Mouse (Mus musculus) heart, embryonic 11.5 days (tissue): ENCODE results near the gene Zranb3. TPM values are rescaled to one million over a fixed set of nuclear protein-coding genes. Genes with fewer than 3 reads are reported as not detected.

Source experiments
- ATAC-seq: fragments of 200-750 bp; cut with Nextera tagmentation; replicated peaks from 2 replicates; pipeline ENCODE4 v1.8.0; 2017; ENCODE audit warnings: moderate library complexity; ENCODE audit not compliant: insufficient number of reproducible peaks, low FRiP score, low TSS enrichment
- H3K27ac ChIP-seq: fragments of 300-500 bp; sonication (generic); 2 replicates; pipeline ENCODE4 v1.5.1; 2014; ENCODE audit warnings: mild to moderate bottlenecking, low read depth, low read length
- H3K27me3 ChIP-seq: fragments of 300-500 bp; sonication (generic); 2 replicates; pipeline ENCODE4 v1.6.1; 2014; ENCODE audit warnings: mild to moderate bottlenecking, low read length, mixed read lengths; ENCODE audit not compliant: control insufficient read depth, insufficient read depth
- H3K36me3 ChIP-seq: fragments of 300-500 bp; sonication (generic); 2 replicates; pipeline ENCODE4 v1.6.1; 2014; ENCODE audit warnings: mild to moderate bottlenecking, low read length, moderate library complexity, mixed read lengths; ENCODE audit not compliant: control insufficient read depth, insufficient read depth
- H3K4me1 ChIP-seq: fragments of 300-500 bp; sonication (generic); 2 replicates; pipeline ENCODE4 v1.6.1; 2014; ENCODE audit warnings: low read length; ENCODE audit not compliant: control insufficient read depth, insufficient read depth
- H3K4me2 ChIP-seq: fragments of 300-500 bp; sonication (generic); 2 replicates; pipeline ENCODE4 v1.6.1; 2014; ENCODE audit warnings: mild to moderate bottlenecking, moderate library complexity
- H3K4me3 ChIP-seq: fragments of 300-500 bp; sonication (generic); 2 replicates; pipeline ENCODE4 v1.5.1; 2014; ENCODE audit warnings: low read depth, low read length
- H3K9ac ChIP-seq: fragments of 300-500 bp; sonication (generic); 2 replicates; pipeline ENCODE4 v1.6.1; 2014; ENCODE audit warnings: mild to moderate bottlenecking, low read depth, low read length, moderate library complexity
- H3K9me3 ChIP-seq: fragments of 300-500 bp; sonication (generic); replicated peaks from 2 replicates; pipeline ENCODE4 v1.6.1; 2016; ENCODE audit warnings: low read length; ENCODE audit not compliant: control insufficient read depth
- WGBS: fragments of 180-500 bp; shearing (Covaris S2); extraction: QIAGEN DNeasy Blood & Tissue Kit; methylation state at CpG from one replicate; pipeline ENCODE4 v1.1.7; 2014; ENCODE audit not compliant: insufficient replicate concordance; 5-methylcytosine and 5-hydroxymethylcytosine counted together
- polyA plus RNA-seq: library from polyadenylated mRNA; unstranded; fragments of >200 nt; fragmentation: Nextera tagmentation; extraction: Ambion mirVana; gene quantifications from 2 replicates; pipeline ENCODE4 v1.2.1, GENCODE M21; 2014

Zranb3 gene
- polyA plus RNA-seq, 1 experiment from 2014 or later, result 8.2 TPM

DNA sequence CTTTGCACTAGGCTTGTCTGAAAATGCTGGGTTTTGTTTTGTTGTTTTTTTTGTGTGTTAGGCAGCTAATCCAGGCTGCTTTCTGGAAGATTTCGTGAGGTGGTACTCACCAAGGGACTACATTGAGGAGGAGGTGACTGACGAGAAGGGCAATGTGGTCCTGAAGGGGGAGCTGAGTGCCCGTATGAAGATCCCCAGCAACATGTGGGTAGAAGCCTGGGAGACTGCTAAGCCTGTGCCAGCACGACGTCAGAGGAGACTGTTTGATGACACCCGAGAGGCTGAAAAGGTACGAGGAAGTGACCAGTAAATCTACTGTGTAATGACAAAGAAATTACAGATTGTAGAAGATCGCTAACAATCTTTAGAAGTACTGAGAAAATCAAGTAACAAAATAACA is 165.6 kb downstream of the Zranb3 start:
- Histone ChIP-seq H3K4me2 (no peak overlapping the region), H3K27me3 (no peaks in the 10 kb centered on the region), H3K36me3 (peaks cover 35% of the 10 kb centered on the region), H3K4me3 (no peak overlapping the region), H3K4me1 (no peaks in the 10 kb centered on the region), H3K27ac (no peak overlapping the region), H3K9me3 (peaks cover 3% of the 10 kb centered on the region), H3K9ac (no peak overlapping the region)
- WGBS, result 80% methylated on average over 8 of the region's 8 CpGs
- no peak for ATAC-seq

DNA sequence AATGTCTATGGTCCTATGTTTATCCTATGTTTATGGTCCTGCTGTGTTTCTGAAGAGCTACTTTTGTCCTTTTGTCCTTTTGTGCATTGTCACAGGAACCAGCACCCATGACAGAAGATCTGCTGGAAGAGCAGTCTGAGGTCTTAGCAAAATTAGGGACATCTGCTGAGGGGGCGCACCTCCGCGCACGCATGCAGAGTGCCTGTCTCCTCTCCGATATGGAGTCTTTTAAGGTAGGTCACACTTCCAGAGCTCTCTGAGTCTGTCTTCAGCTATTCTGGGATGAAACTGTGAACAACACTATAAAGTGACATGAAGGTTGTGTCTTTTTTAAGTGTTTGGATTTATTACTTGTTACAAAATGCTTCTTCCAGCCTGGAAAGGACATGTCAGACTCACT is 168.5 kb downstream of the Zranb3 start:
- no peak for ATAC-seq
- Histone ChIP-seq H3K4me2 (no peak overlapping the region), H3K4me3 (no peak overlapping the region), H3K9ac (no peak overlapping the region), H3K9me3 (no peaks in the 10 kb centered on the region), H3K27ac (no peak overlapping the region), H3K27me3 (no peaks in the 10 kb centered on the region), H3K36me3 (peaks cover 25% of the 10 kb centered on the region), H3K4me1 (no peaks in the 10 kb centered on the region)
- WGBS, result 93% methylated on average over 5 of the region's 5 CpGs

DNA sequence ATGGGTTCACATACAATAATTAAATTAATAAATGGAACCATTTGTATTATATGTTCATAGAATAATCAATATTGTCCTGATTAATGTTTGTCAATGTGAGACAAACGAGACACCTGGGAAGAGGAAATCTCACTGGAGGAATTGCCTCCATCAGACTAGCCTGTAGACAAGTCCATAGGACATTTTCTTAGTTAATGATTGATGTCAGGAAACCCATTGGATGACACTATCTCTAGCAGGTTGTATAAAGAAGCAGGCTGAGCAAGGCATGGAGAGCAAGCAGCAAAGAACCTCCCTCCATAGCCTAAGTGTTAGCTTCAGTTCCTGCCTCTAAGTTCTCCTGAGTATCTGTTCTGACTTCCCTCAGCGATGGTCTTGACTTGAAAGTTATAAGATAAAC is 169.4 kb downstream of the Zranb3 start:
- 85% methylated on average over 2 of the region's 2 CpGs for WGBS
- Histone ChIP-seq H3K9me3 (no peaks in the 10 kb centered on the region), H3K4me3 (no peak overlapping the region), H3K27ac (no peak overlapping the region), H3K4me1 (no peaks in the 10 kb centered on the region), H3K27me3 (no peaks in the 10 kb centered on the region), H3K36me3 (peaks cover 16% of the 10 kb centered on the region), H3K9ac (no peak overlapping the region), H3K4me2 (no peak overlapping the region)
- ATAC-seq, result no peak

DNA sequence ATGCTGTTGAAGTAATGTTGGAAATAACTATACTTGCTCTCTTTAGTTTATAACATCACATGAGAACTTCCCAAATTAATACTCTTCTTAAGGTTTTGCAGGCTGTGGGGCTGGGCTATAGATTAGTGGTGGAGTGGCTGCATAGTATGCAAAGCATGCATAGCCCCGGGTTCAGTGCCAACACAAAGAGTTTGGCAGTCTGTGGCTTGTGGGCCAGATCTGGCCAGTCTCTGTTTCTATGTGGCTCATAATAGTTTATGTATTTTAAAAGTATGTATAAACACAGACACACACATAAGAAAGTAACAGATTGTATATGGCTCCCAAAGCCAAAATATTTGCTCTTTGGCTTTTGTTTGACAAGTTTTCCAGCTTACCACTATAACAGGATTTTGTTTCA is 187.0 kb downstream of the Zranb3 start:
- Histone ChIP-seq H3K9ac (no peak overlapping the region), H3K9me3 (no peaks in the 10 kb centered on the region), H3K4me3 (no peak overlapping the region), H3K27me3 (no peaks in the 10 kb centered on the region), H3K27ac (no peak overlapping the region), H3K4me2 (no peak overlapping the region), H3K4me1 (no peaks in the 10 kb centered on the region), H3K36me3 (peaks cover 12% of the 10 kb centered on the region)
- ATAC-seq, result no peak
- WGBS, result 38% methylated on average over 1 of the region's 1 CpGs

DNA sequence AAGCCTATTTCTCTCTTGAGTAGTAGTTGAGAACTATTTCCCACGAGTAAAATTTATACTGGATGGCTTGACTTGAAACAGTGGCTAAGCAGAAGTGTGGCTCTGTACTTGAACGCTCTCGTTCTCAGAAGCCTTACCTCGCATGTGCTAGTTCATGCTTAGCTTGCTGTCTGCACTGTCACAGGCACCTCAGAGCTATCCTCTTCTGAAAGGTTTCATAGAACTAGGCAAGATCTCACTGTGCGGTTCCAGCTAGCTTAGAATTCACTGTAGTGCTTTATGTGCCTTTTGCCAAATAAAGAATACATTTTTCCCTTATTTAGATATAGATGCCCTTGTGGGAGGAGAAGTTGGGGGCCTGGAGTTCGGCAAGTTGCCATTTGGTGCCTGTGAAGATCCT is 187.5 kb downstream of the Zranb3 start:
- H3K4me3 ChIP-seq, result no peak overlapping the region
- WGBS, result 75% methylated on average over 6 of the region's 6 CpGs

DNA sequence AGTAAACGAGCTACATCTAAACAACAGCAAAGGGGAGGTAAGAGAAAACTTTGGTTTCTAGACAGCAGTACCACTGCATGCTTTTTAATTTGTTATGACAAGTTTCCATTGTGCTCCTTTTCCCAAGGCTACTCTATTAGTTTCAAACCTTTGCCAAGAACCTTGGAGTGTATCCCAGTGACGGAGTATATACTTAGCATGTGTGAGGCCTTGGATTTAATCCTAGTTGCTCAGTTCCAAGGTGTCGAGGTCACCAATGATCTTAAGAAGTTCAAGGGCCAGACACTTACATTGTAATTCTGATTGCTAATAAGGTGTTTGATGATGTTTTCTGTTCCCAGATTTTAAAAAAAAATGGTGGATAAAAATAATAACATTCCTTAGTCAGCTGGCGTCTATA is 189.7 kb downstream of the Zranb3 start:
- Histone ChIP-seq H3K27me3 (no peaks in the 10 kb centered on the region), H3K9ac (no peak overlapping the region), H3K9me3 (no peaks in the 10 kb centered on the region), H3K4me1 (no peaks in the 10 kb centered on the region), H3K36me3 (peaks cover 6% of the 10 kb centered on the region), H3K4me2 (no peak overlapping the region), H3K27ac (no peak overlapping the region), H3K4me3 (no peak overlapping the region)
- WGBS, result 87% methylated on average over 4 of the region's 4 CpGs
- no peak for ATAC-seq

More for the DNA sequence above, 187.5 kb downstream of the Zranb3 start:
- Histone ChIP-seq H3K36me3 (peaks cover 11% of the 10 kb centered on the region), H3K4me1 (no peaks in the 10 kb centered on the region), H3K27ac (no peak overlapping the region), H3K9me3 (no peaks in the 10 kb centered on the region), H3K9ac (no peak overlapping the region), H3K4me2 (no peak overlapping the region), H3K27me3 (no peaks in the 10 kb centered on the region)
- no peak for ATAC-seq

DNA sequence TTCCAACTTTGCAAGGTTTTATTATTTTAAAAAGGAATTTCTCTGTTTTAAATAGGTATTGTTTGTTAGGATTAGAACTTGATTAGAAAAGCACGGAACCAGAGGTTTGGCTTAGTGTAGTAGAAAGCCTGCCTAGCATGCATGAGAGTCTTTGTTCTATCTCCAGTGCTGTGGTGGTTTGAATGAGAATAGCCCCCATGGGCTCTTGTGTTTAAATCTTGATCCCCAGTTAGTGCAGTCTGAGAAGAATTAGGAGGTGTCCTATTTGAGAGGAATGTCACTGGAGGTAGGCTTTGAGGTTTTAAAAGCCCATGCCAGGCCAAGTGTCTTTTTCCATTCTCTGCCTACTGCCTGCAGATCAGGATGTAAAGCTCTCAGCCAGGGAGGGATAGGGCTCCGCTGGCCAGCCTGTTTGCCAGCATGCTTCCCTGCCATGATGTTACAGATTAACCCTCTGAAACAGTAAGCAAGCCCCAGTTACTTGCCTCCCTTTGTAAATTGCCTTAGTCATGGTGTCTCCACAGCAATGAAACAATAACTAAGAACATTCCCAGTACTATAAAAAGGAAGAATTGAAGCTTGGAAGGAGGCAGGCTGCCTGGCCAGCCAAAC is 198.0 kb downstream of the Zranb3 start:
- no peak overlapping the region for H3K4me3 ChIP-seq
- WGBS, result 77% methylated on average over 2 of the region's 2 CpGs
- no peak for ATAC-seq
- H3K9ac ChIP-seq, result no peak overlapping the region
- H3K36me3 ChIP-seq, result peaks cover 9% of the 10 kb centered on the region
- no peak overlapping the region for H3K4me2 ChIP-seq
- H3K27ac ChIP-seq, result no peak overlapping the region
- H3K4me1 ChIP-seq, result no peaks in the 10 kb centered on the region
- no peaks in the 10 kb centered on the region for H3K9me3 ChIP-seq
- H3K27me3 ChIP-seq, result no peaks in the 10 kb centered on the region

Other genes with a start within 250 kb of the Zranb3 start
- gene Map3k19, start 248.0 kb downstream of the Zranb3 start, polyA plus RNA-seq, result not detected in 2 replicates
- 25.8 and 28.0 TPM in 2 replicates for gene Rab3gap1, start 234.3 kb downstream of the Zranb3 start, polyA plus RNA-seq
- 62.2 and 73.1 TPM in 2 replicates for gene R3hdm1, start 254 bp upstream of the Zranb3 start, polyA plus RNA-seq
- 59.4 and 62.4 TPM in 2 replicates for gene Ubxn4, start 140.9 kb upstream of the Zranb3 start, polyA plus RNA-seq
- gene Lct, start 225.3 kb upstream of the Zranb3 start, polyA plus RNA-seq, result 0.03 TPM in 1 of 2 replicates, not detected in the other